Mouse (Mus musculus): ENCODE results near the gene Npcd. TPM values are rescaled to one million over a fixed set of nuclear protein-coding genes. Genes with fewer than 3 reads are reported as not detected.
A peak's percentile ranks its signal among the peaks of the same experiment; 100 is the strongest.

The Npcd gene
- polyA plus RNA-seq, 1 experiment from 2014 or later: 0.22 TPM

DNA sequence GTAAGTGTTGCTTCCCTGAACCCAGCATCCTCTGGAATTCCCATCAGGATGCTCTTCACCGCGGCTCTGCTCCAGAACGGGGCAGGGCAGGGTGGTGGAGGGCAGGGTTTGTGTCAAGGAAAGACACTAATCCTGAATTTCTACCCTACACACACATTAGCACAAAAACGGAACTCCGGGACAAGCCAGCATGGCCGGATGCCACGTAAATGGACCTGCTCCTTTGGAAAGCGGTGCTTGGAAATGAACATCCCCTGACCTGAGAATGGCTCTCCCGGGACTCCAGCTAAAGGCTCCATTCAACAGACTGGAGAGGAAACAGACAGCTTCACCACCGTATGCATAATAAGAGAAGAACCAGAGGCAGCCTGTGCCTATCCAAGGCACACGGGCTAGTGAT lies 33.3 kb downstream of the Npcd start:
- H3K4me3 ChIP-seq (ENCODE audit: low read length): no peak overlapping the region
- H3K36me3 ChIP-seq (ENCODE audit: control insufficient read depth, insufficient read depth, low read length): no peaks in the 10 kb centered on the region
- H3K9ac ChIP-seq (ENCODE audit: low read depth, low read length): no peak overlapping the region
- WGBS: 60% methylated on average over 11 of the region's 11 CpGs
- H3K27me3 ChIP-seq (ENCODE audit: control insufficient read depth, insufficient read depth, low read length): peaks cover 49% of the 10 kb centered on the region
- ATAC-seq (ENCODE audit: low FRiP score, low TSS enrichment): no peak
- no peaks in the 10 kb centered on the region for H3K9me3 ChIP-seq (ENCODE audit: control insufficient read depth, low read length)
- H3K27ac ChIP-seq (ENCODE audit: low read depth, low read length): no peak overlapping the region
- no peak overlapping the region for H3K4me2 ChIP-seq (replicated peaks; ENCODE audit: low read depth, low read length)
- H3K4me1 ChIP-seq (ENCODE audit: control insufficient read depth, insufficient read depth, low read length): no peaks in the 10 kb centered on the region

DNA sequence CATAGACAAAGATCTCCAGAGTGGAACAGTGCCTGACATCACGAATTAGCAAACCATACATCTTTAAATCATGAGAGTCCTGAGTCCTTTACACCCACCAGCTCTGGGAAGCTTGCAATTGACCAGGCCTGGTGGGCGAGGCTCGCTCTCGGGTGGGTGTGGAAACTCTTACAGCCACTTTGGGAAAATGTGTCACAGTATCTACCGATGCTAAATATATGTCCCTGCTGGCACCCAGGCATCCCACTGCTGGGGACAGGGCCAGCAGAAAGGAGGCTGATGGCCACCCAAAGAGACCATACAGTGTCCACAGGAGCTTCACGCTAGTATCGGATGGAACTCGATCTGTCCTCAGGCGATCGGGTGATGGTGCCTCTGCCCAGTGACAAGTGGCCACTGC lies 35.4 kb downstream of the Npcd start:
- Histone ChIP-seq H3K4me1 (ENCODE audit: control insufficient read depth, insufficient read depth, low read length) (no peaks in the 10 kb centered on the region), H3K9me3 (ENCODE audit: control insufficient read depth, low read length) (no peaks in the 10 kb centered on the region), H3K36me3 (ENCODE audit: control insufficient read depth, insufficient read depth, low read length) (no peaks in the 10 kb centered on the region), H3K27ac (ENCODE audit: low read depth, low read length) (no peak overlapping the region), H3K27me3 (ENCODE audit: control insufficient read depth, insufficient read depth, low read length) (peaks cover 27% of the 10 kb centered on the region), H3K4me3 (ENCODE audit: low read length) (no peak overlapping the region), H3K9ac (ENCODE audit: low read depth, low read length) (no peak overlapping the region), H3K4me2 (replicated peaks; ENCODE audit: low read depth, low read length) (no peak overlapping the region)
- WGBS: 87% methylated on average over 10 of the region's 10 CpGs
- ATAC-seq (ENCODE audit: low FRiP score, low TSS enrichment): no peak

DNA sequence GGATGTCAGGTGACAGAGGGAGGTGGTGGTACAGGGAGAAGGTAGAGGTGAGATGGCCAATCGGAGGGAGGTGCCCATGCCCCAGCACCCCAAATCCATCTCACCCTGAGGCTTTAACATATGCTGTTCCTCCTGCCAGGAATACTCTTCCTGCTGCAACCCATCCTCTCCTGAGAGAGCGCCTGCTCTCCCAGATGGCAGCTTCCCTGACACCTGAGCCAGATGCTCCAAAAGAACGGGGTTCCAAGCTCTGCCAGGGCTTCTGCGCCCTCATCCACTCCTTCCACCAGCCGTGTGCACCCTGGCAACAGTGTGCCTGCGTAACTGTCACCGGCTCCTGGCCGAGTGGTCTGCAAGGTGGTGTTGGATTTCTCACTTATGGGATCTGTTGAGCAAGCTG lies 36.4 kb downstream of the Npcd start:
- H3K9me3 ChIP-seq (ENCODE audit: control insufficient read depth, low read length): no peaks in the 10 kb centered on the region
- H3K36me3 ChIP-seq (ENCODE audit: control insufficient read depth, insufficient read depth, low read length): no peaks in the 10 kb centered on the region
- no peaks in the 10 kb centered on the region for H3K4me1 ChIP-seq (ENCODE audit: control insufficient read depth, insufficient read depth, low read length)
- no peak overlapping the region for H3K27ac ChIP-seq (ENCODE audit: low read depth, low read length)
- H3K4me3 ChIP-seq (ENCODE audit: low read length): no peak overlapping the region
- H3K4me2 ChIP-seq (replicated peaks; ENCODE audit: low read depth, low read length): no peak overlapping the region
- ATAC-seq (ENCODE audit: low FRiP score, low TSS enrichment): no peak
- H3K9ac ChIP-seq (ENCODE audit: low read depth, low read length): no peak overlapping the region
- WGBS: 69% methylated on average over 8 of the region's 8 CpGs
- peaks cover 18% of the 10 kb centered on the region for H3K27me3 ChIP-seq (ENCODE audit: control insufficient read depth, insufficient read depth, low read length)

DNA sequence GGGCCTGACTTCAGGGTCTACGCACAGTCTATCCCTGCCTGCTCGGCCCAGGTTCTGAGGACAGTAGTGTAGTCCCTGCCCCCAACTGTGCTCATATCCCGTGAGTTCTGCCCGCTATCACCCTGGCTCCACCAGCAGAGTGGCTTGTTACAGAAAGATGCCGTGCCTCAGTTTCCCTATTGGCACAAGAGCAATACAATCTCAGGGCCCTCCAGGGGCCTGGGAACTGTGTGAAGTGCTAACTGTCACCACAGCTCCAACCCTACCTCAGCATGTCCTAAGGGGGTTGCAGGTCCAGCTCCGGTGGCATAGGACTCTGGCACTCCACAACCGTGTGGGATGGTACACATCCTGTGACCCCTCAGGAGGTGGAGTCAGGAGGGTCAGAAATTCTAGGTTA lies 36.9 kb downstream of the Npcd start:
- no peak overlapping the region for H3K4me2 ChIP-seq (replicated peaks; ENCODE audit: low read depth, low read length)
- 82% methylated on average over 7 of the region's 7 CpGs for WGBS
- H3K27ac ChIP-seq (ENCODE audit: low read depth, low read length): no peak overlapping the region
- no peaks in the 10 kb centered on the region for H3K4me1 ChIP-seq (ENCODE audit: control insufficient read depth, insufficient read depth, low read length)
- no peak overlapping the region for H3K9ac ChIP-seq (ENCODE audit: low read depth, low read length)
- H3K36me3 ChIP-seq (ENCODE audit: control insufficient read depth, insufficient read depth, low read length): no peaks in the 10 kb centered on the region
- ATAC-seq (ENCODE audit: low FRiP score, low TSS enrichment): no peak
- no peak overlapping the region for H3K4me3 ChIP-seq (ENCODE audit: low read length)
- no peaks in the 10 kb centered on the region for H3K9me3 ChIP-seq (ENCODE audit: control insufficient read depth, low read length)
- H3K27me3 ChIP-seq (ENCODE audit: control insufficient read depth, insufficient read depth, low read length): peaks cover 13% of the 10 kb centered on the region

DNA sequence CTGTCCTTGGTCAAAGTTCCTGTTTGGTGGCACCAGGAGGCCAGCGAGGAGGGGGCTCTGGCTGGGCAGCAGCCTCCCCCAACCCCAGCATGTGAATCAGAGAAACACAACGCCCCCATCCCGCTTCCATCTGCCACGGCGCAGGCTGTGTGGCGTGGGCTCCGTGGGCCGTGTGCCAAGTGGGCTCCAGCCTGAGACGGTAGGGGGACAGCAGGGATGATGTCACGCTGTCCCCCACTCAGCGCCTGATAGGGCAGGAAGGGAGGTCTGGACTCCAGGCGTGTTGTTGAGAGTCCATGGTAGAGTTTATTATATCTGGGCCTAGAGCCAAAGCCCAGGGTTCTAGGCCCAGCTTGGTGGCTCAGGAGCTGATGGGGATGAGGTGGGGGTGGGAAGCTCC lies 37.8 kb downstream of the Npcd start:
- 88% methylated on average over 12 of the region's 12 CpGs for WGBS
- no peaks in the 10 kb centered on the region for H3K9me3 ChIP-seq (ENCODE audit: control insufficient read depth, low read length)
- peaks cover 5% of the 10 kb centered on the region; the same call in 1 of the 2 replicates for H3K27me3 ChIP-seq (ENCODE audit: control insufficient read depth, insufficient read depth, low read length)
- H3K27ac ChIP-seq (ENCODE audit: low read depth, low read length): no peak overlapping the region
- no peak overlapping the region for H3K4me3 ChIP-seq (ENCODE audit: low read length)
- no peak overlapping the region for H3K4me2 ChIP-seq (replicated peaks; ENCODE audit: low read depth, low read length)
- H3K4me1 ChIP-seq (ENCODE audit: control insufficient read depth, insufficient read depth, low read length): no peaks in the 10 kb centered on the region
- H3K9ac ChIP-seq (ENCODE audit: low read depth, low read length): no peak overlapping the region
- no peak for ATAC-seq (ENCODE audit: low FRiP score, low TSS enrichment)
- H3K36me3 ChIP-seq (ENCODE audit: control insufficient read depth, insufficient read depth, low read length): no peaks in the 10 kb centered on the region

DNA sequence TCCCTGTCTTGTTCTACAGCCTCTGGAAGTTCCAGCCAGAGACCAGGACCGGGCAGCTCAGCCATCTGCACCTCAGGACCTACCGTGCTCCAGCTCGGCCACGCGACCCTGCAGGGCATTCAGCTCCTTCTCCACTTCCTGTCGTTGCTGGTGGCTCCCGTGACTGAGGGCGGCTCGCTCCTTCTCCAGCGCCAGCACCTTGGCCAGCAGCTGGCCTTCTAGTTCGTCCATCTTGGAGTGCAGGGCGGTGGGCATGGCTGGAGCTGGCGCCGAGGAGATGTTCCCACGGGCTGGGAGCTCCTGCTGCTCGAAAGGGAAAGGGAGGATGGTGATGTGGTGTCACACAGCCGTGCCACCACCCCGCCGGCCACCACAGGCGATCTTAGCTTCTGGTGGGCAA lies 39.9 kb downstream of the Npcd start:
- H3K4me1 ChIP-seq (ENCODE audit: control insufficient read depth, insufficient read depth, low read length): no peaks in the 10 kb centered on the region
- no peak for ATAC-seq (ENCODE audit: low FRiP score, low TSS enrichment)
- H3K9ac ChIP-seq (ENCODE audit: low read depth, low read length): no peak overlapping the region
- no peaks in the 10 kb centered on the region for H3K36me3 ChIP-seq (ENCODE audit: control insufficient read depth, insufficient read depth, low read length)
- no peak overlapping the region for H3K4me2 ChIP-seq (replicated peaks; ENCODE audit: low read depth, low read length)
- 23% methylated on average over 20 of the region's 20 CpGs for WGBS
- H3K9me3 ChIP-seq (ENCODE audit: control insufficient read depth, low read length): no peaks in the 10 kb centered on the region
- no peak overlapping the region for H3K4me3 ChIP-seq (ENCODE audit: low read length)
- H3K27ac ChIP-seq (ENCODE audit: low read depth, low read length): no peak overlapping the region
- no peaks in the 10 kb centered on the region for H3K27me3 ChIP-seq (ENCODE audit: control insufficient read depth, insufficient read depth, low read length)

DNA sequence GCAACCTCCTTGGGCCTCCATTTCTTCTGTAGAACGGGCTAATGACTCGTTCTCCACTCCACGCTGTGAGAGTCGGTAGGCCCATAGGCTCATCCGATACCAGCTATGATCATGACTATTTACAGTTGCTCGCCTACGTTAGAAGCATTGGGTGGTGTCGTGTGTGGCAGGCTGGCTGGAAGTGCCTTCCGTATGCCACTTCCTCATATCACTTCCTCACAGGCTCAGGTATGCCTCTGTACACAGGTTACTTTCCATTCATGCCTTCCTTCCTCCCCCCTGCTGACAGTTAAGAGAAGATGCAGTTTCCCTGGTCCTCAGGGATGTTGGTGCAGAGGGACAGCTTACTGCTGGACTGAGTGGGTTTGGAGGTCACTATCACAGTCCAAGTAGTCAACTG lies 41.0 kb downstream of the Npcd start:
- H3K4me1 ChIP-seq (ENCODE audit: control insufficient read depth, insufficient read depth, low read length): no peaks in the 10 kb centered on the region
- H3K27me3 ChIP-seq (ENCODE audit: control insufficient read depth, insufficient read depth, low read length): no peaks in the 10 kb centered on the region

DNA sequence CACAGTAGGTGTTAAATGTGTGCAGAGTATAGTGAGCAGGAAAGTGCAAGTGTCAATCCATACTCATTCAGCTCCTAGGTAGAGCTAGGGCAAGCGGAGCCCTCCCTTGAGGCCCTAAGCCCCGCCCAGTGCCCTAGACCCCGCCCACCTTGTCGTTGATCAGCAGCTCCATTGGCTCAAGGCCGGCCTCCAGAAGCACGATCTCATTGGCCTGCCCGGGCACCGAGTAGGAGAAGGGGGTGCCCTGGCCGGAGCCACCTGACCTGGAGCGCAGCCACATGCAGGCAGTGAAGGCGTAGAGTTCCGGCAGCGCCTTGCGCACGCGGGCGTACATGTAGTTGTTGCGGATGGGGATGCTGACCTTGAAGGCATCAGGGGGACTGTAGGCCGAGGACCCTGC lies 41.6 kb downstream of the Npcd start:
- Histone ChIP-seq H3K27me3 (ENCODE audit: control insufficient read depth, insufficient read depth, low read length) (no peaks in the 10 kb centered on the region), H3K27ac (ENCODE audit: low read depth, low read length) (no peak overlapping the region), H3K9me3 (ENCODE audit: control insufficient read depth, low read length) (no peaks in the 10 kb centered on the region), H3K4me1 (ENCODE audit: control insufficient read depth, insufficient read depth, low read length) (no peaks in the 10 kb centered on the region), H3K4me3 (ENCODE audit: low read length) (no peak overlapping the region), H3K4me2 (replicated peaks; ENCODE audit: low read depth, low read length) (no peak overlapping the region), H3K9ac (ENCODE audit: low read depth, low read length) (no peak overlapping the region), H3K36me3 (ENCODE audit: control insufficient read depth, insufficient read depth, low read length) (no peaks in the 10 kb centered on the region)
- 20% methylated on average over 19 of the region's 19 CpGs for WGBS
- peak; percentile 13; the same call in 1 of the 2 replicates for ATAC-seq (ENCODE audit: low FRiP score, low TSS enrichment)

More for the DNA sequence above, 41.0 kb downstream of the Npcd start:
- no peak overlapping the region for H3K9ac ChIP-seq (ENCODE audit: low read depth, low read length)
- no peak for ATAC-seq (ENCODE audit: low FRiP score, low TSS enrichment)
- WGBS: 94% methylated on average over 9 of the region's 9 CpGs
- no peak overlapping the region for H3K4me3 ChIP-seq (ENCODE audit: low read length)
- no peak overlapping the region for H3K4me2 ChIP-seq (replicated peaks; ENCODE audit: low read depth, low read length)
- H3K36me3 ChIP-seq (ENCODE audit: control insufficient read depth, insufficient read depth, low read length): no peaks in the 10 kb centered on the region
- H3K9me3 ChIP-seq (ENCODE audit: control insufficient read depth, low read length): no peaks in the 10 kb centered on the region
- H3K27ac ChIP-seq (ENCODE audit: low read depth, low read length): no peak overlapping the region

DNA sequence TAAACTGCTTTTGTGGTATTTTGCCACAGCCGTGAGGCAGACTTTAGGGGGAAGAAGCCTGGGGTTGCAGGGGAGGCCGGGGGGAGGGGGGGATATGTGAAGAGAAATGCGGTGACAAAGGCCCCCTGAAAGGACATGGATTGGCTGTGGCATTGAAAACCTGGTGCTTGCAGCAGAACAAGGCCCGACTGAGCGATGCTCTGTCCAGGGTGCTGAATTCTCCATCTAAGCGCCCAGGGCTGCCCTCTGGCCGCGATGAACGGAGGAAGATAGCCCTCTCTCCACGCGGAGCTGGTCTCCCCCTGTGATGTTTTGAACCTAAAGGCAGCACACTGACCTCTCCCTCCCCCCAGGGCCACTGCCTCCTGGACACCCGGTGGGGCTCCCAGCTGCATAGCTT lies 42.5 kb downstream of the Npcd start:
- no peaks in the 10 kb centered on the region for H3K9me3 ChIP-seq (ENCODE audit: control insufficient read depth, low read length)
- H3K4me1 ChIP-seq (ENCODE audit: control insufficient read depth, insufficient read depth, low read length): no peaks in the 10 kb centered on the region
- H3K36me3 ChIP-seq (ENCODE audit: control insufficient read depth, insufficient read depth, low read length): no peaks in the 10 kb centered on the region
- no peaks in the 10 kb centered on the region for H3K27me3 ChIP-seq (ENCODE audit: control insufficient read depth, insufficient read depth, low read length)
- no peak overlapping the region for H3K9ac ChIP-seq (ENCODE audit: low read depth, low read length)
- no peak overlapping the region for H3K4me3 ChIP-seq (ENCODE audit: low read length)
- no peak for ATAC-seq (ENCODE audit: low FRiP score, low TSS enrichment)
- 3% methylated on average over 12 of the region's 12 CpGs for WGBS
- no peak overlapping the region for H3K27ac ChIP-seq (ENCODE audit: low read depth, low read length)
- H3K4me2 ChIP-seq (replicated peaks; ENCODE audit: low read depth, low read length): no peak overlapping the region

DNA sequence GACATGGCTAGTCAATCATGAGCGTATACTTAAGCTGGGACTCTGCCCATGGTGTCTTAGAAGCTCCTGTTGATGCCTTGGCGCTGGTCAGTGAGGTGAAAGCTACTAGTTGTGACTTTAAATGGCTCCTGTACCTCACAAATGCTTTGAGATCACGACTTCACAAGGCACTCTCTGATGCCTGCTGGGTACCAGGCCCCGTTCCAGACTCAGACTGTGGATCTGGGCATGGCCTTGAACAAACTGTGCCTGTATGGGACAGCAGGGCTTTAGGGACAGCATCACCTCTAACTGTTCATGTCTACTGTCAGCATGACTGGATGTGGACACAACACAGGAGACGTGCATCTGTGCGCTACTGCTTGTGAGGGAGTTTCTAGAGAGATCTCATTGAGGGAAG lies 43.1 kb downstream of the Npcd start:
- no peak overlapping the region for H3K27ac ChIP-seq (ENCODE audit: low read depth, low read length)
- no peaks in the 10 kb centered on the region for H3K36me3 ChIP-seq (ENCODE audit: control insufficient read depth, insufficient read depth, low read length)
- 84% methylated on average over 6 of the region's 6 CpGs for WGBS
- no peak for ATAC-seq (ENCODE audit: low FRiP score, low TSS enrichment)
- no peaks in the 10 kb centered on the region for H3K4me1 ChIP-seq (ENCODE audit: control insufficient read depth, insufficient read depth, low read length)
- H3K9me3 ChIP-seq (ENCODE audit: control insufficient read depth, low read length): no peaks in the 10 kb centered on the region
- no peaks in the 10 kb centered on the region for H3K27me3 ChIP-seq (ENCODE audit: control insufficient read depth, insufficient read depth, low read length)
- H3K4me2 ChIP-seq (replicated peaks; ENCODE audit: low read depth, low read length): no peak overlapping the region
- H3K4me3 ChIP-seq (ENCODE audit: low read length): no peak overlapping the region
- no peak overlapping the region for H3K9ac ChIP-seq (ENCODE audit: low read depth, low read length)
